Mouse (Mus musculus) megakaryocyte-erythroid progenitor cell, adult 5-6 weeks (primary cell): ENCODE data around the gene Hist2h2aa1. TPM values are rescaled to one million over a fixed set of nuclear protein-coding genes. Genes with fewer than 3 reads are reported as not detected.
"Not testable (repeated sequence)": the region's sequence is repeated elsewhere in the genome, so short reads cannot be mapped to it uniquely, and the experiment has no call there.

ENCODE experiments used
- ATAC-seq: replicated peaks from 2 replicates; pipeline ENCODE4 v1.8.0; 2016; ENCODE audit warnings: mild to moderate bottlenecking, inconsistent platforms; ENCODE audit not compliant: severe bottlenecking, poor library complexity, low FRiP score, low TSS enrichment
- total RNA-seq, 2 experiments: library from RNA; stranded (forward) in 1 of 2; stranded (reverse) in 1 of 2; fragments of 200-1000, 215-1000 nt in 1 of 2; fragments of >200 nt in 1 of 2; fragmentation: Nextera tagmentation in 1 of 2; gene quantifications; 2 replicates each; pipeline ENCODE4 v1.2.3; 2014 to 2017

Hist2h2aa1 gene
- total RNA-seq (2014; fragmentation: Nextera tagmentation) (17.9 and 44.2 TPM in 2 replicates), total RNA-seq (2017) (5,412 and 6,422 TPM in 2 replicates)

DNA sequence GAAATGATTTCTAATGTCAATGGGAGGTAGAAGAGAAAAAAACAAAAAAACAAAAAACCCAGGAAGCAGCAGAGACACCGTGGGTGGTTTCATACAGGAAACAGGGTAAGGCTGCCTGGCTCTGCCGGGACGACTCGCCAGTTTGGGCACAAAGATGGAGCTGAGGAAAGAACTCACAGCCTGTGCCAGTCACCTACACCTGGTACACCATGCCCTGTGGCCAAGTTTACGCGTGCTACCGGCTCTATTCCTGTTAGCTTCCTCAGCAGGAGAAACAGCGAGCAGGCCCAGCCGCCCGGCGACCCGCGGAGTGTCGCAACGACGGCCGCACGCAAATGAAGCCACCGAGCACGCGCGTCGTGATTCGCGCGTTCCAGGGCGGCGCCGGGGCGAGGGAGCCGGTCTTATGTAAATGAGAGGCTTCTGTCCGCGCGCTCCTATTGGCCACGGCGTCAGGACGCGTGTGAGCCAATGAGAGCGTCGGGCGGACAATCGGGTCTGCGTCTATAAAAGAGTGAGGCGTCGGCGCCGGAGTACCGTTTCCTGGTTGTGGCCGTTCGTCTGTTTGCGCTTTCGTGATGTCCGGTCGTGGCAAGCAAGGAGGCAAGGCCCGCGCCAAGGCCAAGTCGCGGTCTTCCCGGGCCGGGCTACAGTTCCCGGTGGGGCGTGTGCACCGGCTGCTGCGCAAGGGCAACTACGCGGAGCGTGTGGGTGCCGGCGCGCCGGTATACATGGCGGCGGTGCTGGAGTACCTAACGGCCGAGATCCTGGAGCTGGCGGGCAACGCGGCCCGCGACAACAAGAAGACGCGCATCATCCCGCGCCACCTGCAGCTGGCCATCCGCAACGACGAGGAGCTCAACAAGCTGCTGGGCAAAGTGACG lies at the start of gene Hist2h2aa1:
Hist2h2aa1 (plus strand) TSS at position 495 of the 884 bp plus-strand sequence.
- ATAC-seq = peak; percentile 71

- no peak for ATAC-seq
Measured at GRCm38 (mm10) chr3:96195616-96196313, 49.5 kb upstream of the Hist2h2aa1 start.

GRCm38 (mm10) chr3:96196437-96197128 lies 48.7 kb upstream of the Hist2h2aa1 start:
- no peak for ATAC-seq

DNA sequence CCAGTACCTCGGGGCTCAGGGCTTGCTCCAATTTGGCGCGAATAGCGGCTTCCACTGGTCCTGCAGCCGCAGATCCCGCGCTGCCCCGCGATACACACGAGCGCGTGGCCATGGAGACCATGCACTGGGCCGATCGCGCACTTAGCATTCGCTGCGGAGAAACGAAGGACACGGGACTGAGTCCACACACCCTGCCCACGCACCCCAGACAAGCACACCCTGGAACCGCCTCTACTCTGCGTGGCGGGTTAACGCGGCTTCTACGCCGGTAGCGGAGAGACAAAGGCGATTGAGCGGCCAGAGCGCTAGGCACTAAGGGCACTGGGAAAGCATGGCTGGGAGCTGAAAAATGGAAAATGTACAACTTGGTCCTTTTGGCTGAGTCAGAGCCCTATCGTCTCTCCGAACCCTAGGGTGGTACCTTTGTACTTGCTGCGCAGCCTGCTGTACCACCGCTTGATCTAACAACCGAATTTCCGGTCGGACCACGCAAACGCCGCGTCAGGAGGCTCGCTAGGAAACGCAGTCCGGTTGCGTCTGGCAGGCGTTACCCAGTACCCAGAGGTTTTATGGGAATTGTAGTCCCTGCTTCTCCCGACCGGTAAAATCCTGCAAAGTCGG lies 48.1 kb upstream of the Hist2h2aa1 start:
- peak; percentile 86 for ATAC-seq

DNA sequence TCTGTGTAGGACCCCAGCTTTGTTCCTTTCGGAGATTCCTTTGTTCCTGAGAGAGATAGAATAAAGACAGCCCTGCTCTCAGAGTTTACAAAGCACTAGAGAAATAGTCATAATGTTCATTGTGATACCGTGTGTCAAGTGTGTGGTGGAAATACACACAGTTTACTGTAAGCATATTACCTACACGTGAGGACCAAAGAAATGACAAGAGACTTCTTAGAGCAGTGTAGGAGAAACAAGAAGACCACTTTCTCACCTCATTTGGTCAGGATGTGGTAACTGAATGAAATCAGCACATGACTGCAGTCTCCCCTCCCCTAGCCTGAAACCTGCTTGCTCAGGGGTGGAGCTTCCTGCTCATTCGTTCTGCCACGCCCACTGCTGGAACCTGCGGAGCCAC lies 47.1 kb upstream of the Hist2h2aa1 start:
- ATAC-seq = peak; percentile 25; the same call in 1 of the 2 replicates

DNA sequence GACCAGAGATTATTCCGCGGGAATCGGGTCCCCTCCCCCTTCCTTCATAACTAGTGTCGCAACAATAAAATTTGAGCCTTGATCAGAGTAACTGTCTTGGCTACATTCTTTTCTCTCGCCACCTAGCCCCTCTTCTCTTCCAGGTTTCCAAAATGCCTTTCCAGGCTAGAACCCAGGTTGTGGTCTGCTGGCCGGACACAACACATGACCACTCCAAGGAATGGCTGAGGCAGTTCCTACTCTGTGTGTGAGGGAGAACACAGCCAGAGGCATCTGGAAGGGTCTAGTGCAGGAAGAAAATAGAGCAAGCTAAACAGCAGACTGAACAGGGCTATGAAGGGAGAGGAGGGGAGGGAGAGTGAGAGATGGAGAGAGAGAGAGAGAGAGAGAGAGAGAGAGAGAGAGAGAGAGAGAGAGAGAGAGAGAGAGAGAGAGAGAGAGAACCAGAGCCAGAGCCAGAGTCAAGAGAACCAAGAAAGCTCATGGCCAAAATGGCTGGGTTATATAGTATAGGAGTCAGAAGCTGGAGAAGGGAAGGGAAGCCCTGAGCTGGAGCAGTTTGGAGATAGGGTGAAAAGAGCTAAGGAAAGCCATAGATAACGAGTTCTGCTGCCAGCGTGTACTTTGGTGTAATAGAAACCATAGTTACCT lies 46.6 kb upstream of the Hist2h2aa1 start:
- ATAC-seq = not testable (repeated sequence)

- ATAC-seq = no peak
Measured at GRCm38 (mm10) chr3:96199731-96200130, 45.6 kb upstream of the Hist2h2aa1 start.

DNA sequence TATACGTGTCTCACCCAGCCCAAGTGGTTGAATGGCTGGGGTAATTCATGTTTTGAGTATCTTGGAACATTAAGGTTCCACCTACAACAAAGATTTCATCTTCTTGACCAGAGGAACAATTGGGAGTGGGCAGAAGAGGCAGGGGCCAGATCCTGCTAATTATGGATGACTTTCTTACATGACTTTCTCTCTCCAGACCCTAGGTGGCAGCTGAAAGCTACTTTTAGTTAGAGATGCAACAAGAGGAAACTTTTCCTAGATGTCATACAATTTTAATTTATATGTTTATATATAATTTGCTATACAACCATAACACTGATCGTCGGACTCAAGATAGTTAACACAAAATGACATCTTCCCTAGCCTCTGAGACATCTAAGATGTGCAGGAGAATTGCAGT lies 37.5 kb upstream of the Hist2h2aa1 start:
- ATAC-seq = no peak

- ATAC-seq = no peak
Measured at GRCm38 (mm10) chr3:96209242-96209641, 36.1 kb upstream of the Hist2h2aa1 start.

GRCm38 (mm10) chr3:96219191-96219641 lies 26.1 kb upstream of the Hist2h2aa1 start:
- 0 out of 2 replicates have a peak, but pooled peaks have one; percentile 27 for ATAC-seq

- ATAC-seq = peak; percentile 42
Measured at GRCm38 (mm10) chr3:96219661-96220130, 25.6 kb upstream of the Hist2h2aa1 start, which contains the start of the genes Bola1 and Hist2h2ab. Gene Bola1, minus strand, starts transcription at chr3:96219709. Gene Hist2h2ab, plus strand, starts transcription at chr3:96219865.

- peak; percentile 31; the same call in 1 of the 2 replicates for ATAC-seq
Measured at GRCm38 (mm10) chr3:96220131-96220764, 25.0 kb upstream of the Hist2h2aa1 start.

GRCm38 (mm10) chr3:96220765-96221639 lies 24.3 kb upstream of the Hist2h2aa1 start, which contains the start of the genes Hist2h2ac and Hist2h2be:
Gene Hist2h2ac, minus strand, starts transcription at chr3:96220880.
Gene Hist2h2be, plus strand, starts transcription at chr3:96221119.
- ATAC-seq = peak; percentile 86

DNA sequence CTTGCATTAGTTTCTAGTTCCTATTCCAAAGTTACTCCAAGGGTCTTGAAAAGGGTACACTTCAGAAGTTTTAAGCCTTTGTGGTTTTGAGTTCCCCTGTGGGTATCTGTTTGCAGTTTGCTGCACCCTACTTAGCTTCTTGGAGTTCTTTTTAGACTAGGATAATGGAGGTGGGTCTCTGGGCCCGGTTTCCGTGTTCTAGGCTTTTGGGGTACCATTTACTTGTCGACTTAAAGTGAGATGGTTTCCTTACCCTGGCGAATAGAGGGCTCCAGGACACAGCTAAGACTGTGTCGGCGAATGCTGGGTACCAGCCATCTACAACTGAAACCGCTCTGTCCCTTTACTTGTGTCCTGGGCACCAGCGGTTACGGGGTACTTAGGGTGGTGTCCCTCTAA lies 23.7 kb upstream of the Hist2h2aa1 start:
- ATAC-seq = no peak

- no peak for ATAC-seq
Measured at GRCm38 (mm10) chr3:96222774-96223173, 22.5 kb upstream of the Hist2h2aa1 start.

- ATAC-seq = no peak
Measured at GRCm38 (mm10) chr3:96225421-96225820, 19.9 kb upstream of the Hist2h2aa1 start.
